Mouse (Mus musculus) intestine, embryonic 14.5 days (tissue): ENCODE measurements around the gene C130050O18Rik. TPM values are rescaled to one million over a fixed set of nuclear protein-coding genes. Genes with fewer than 3 reads are reported as not detected.

Experiments used
- ATAC-seq: fragments of 200-750 bp; cut with Nextera tagmentation; replicated peaks from 2 replicates; pipeline ENCODE4 v1.8.0; 2017; ENCODE audit warnings: low read depth, moderate number of reproducible peaks, moderate TSS enrichment, moderate library complexity; ENCODE audit not compliant: low FRiP score, low TSS enrichment
- DNase-seq: peaks from one replicate; pipeline ENCODE4 v3.0.0-alpha.2; 2018; ENCODE audit warnings: low spot score
- H3K27ac ChIP-seq: fragments of 300-500 bp; sonication (generic); 2 replicates; pipeline ENCODE4 v1.5.1; 2014; ENCODE audit warnings: low read depth, mild to moderate bottlenecking, control low read depth
- H3K27me3 ChIP-seq: fragments of 300-500 bp; sonication (generic); replicated peaks from 2 replicates; pipeline ENCODE4 v1.6.1; 2014; ENCODE audit warnings: low read length, control low read depth; ENCODE audit not compliant: control insufficient read depth, insufficient read depth
- H3K36me3 ChIP-seq: fragments of 300-500 bp; sonication (generic); 2 replicates; pipeline ENCODE4 v1.6.1; 2014; ENCODE audit warnings: low read length, control low read depth; ENCODE audit not compliant: control insufficient read depth, insufficient read depth
- H3K4me1 ChIP-seq: fragments of 300-500 bp; sonication (generic); replicated peaks from 2 replicates; pipeline ENCODE4 v1.6.1; 2014; ENCODE audit warnings: low read length, control low read depth, mixed read lengths; ENCODE audit not compliant: control insufficient read depth, insufficient read depth
- H3K4me2 ChIP-seq: fragments of 300-500 bp; sonication (generic); 2 replicates; pipeline ENCODE4 v1.6.1; 2014; ENCODE audit warnings: low read length
- H3K4me3 ChIP-seq: fragments of 300-500 bp; sonication (generic); 2 replicates; pipeline ENCODE4 v1.5.1; 2014; ENCODE audit warnings: low read depth, low read length, control low read depth, mixed read lengths
- H3K9ac ChIP-seq: fragments of 300-500 bp; sonication (generic); 2 replicates; pipeline ENCODE4 v1.6.1; 2014; ENCODE audit warnings: mild to moderate bottlenecking, low read length
- H3K9me3 ChIP-seq: fragments of 300-500 bp; sonication (generic); 2 replicates; pipeline ENCODE4 v1.6.1; 2016; ENCODE audit warnings: low read length, control low read depth; ENCODE audit not compliant: control insufficient read depth
- WGBS: fragments of 180-500 bp; shearing (Covaris S2); extraction: QIAGEN DNeasy Blood & Tissue Kit; methylation state at CpG from one replicate; pipeline ENCODE4 v1.1.7; 2014; 5-methylcytosine and 5-hydroxymethylcytosine counted together
- polyA plus RNA-seq: library from polyadenylated mRNA; unstranded; fragments of >200 nt; fragmentation: Nextera tagmentation; extraction: Ambion mirVana; gene quantifications from 2 replicates; pipeline ENCODE4 v1.2.1, GENCODE M21; 2014

Gene C130050O18Rik
- polyA plus RNA-seq, 1 experiment from 2014 or later: 1.3 TPM

DNA sequence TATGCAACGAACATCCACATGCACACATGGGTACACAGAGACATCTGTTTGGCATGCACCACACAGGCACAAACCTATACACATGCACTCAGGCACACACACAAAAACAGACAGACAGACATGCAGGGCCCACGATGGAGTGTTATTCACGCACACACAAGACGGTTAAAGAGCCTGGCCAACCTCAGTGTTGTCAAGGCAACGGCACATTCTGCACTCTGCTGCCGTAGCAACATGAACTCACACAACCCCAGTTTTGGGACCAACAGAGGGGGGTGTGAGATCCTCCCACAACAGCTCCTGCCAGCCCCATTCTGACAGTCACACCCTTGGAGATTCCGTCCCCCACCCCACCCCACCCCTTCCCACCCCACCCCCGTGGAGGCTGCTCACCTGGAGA lies 29.9 kb downstream of the C130050O18Rik start:
- ATAC-seq (no peak), DNase-seq (no peak)
- Histone ChIP-seq H3K4me3 (no peak overlapping the region), H3K9me3 (no peaks in the 10 kb centered on the region), H3K9ac (no peak overlapping the region), H3K27me3 (no peaks in the 10 kb centered on the region), H3K36me3 (no peaks in the 10 kb centered on the region), H3K4me2 (no peak overlapping the region), H3K4me1 (peaks cover 5% of the 10 kb centered on the region; the same call in 1 of the 2 replicates), H3K27ac (no peak overlapping the region)
- 46% methylated on average over 8 of the region's 8 CpGs for WGBS

DNA sequence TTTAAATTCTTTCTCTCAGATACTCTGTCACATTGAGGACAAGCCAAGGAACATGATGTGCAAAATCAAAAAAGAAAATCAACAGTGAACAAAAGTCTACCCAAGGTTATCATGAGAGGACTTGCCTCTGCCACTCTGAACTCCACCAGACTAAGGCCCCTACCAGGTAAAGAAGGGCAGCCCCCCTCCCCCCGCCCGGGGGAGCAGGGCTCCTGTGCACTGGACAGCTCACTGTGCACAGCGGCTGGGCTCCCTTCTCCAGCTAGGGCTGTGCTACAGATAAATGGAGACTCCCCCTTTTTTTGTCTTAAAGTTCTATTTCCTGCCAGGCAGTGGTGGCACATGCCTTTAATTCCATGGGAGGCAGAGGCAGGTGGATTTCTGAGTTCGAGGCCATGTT lies 32.7 kb downstream of the C130050O18Rik start:
- Histone ChIP-seq H3K9me3 (no peaks in the 10 kb centered on the region), H3K4me3 (no peak overlapping the region), H3K9ac (no peak overlapping the region), H3K27me3 (no peaks in the 10 kb centered on the region), H3K4me2 (no peak overlapping the region), H3K36me3 (no peaks in the 10 kb centered on the region), H3K27ac (no peak overlapping the region), H3K4me1 (no peaks in the 10 kb centered on the region)
- 94% methylated on average over 4 of the region's 4 CpGs for WGBS
- DNase-seq (no peak), ATAC-seq (no peak)

DNA sequence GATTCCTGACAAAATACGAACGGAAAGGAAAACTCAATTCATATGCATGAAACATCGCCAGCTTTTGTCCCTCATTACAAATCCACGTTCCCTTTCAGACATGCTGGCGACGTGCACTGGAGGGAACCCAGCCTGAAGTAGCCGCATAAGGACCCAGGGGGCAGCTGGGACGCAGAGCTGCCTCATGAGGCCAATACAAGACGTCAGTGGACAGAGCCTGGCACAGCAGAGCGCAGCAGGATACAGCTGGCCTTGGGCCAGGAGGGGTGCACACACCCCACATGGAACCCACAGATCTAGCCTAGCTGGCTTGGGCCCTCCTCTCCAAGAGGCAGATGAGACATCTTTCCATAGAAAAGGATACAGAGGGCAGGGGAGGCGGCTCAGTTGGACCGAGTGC lies 33.4 kb downstream of the C130050O18Rik start:
- H3K4me1 ChIP-seq: no peaks in the 10 kb centered on the region
- DNase-seq (no peak), ATAC-seq (no peak)
- H3K36me3 ChIP-seq: no peaks in the 10 kb centered on the region
- H3K9ac ChIP-seq: no peak overlapping the region
- no peaks in the 10 kb centered on the region for H3K9me3 ChIP-seq
- no peak overlapping the region for H3K4me3 ChIP-seq
- whole genome bisulfite sequencing: 87% methylated on average over 12 of the region's 12 CpGs
- H3K27me3 ChIP-seq: no peaks in the 10 kb centered on the region
- H3K4me2 ChIP-seq: no peak overlapping the region
- no peak overlapping the region for H3K27ac ChIP-seq

DNA sequence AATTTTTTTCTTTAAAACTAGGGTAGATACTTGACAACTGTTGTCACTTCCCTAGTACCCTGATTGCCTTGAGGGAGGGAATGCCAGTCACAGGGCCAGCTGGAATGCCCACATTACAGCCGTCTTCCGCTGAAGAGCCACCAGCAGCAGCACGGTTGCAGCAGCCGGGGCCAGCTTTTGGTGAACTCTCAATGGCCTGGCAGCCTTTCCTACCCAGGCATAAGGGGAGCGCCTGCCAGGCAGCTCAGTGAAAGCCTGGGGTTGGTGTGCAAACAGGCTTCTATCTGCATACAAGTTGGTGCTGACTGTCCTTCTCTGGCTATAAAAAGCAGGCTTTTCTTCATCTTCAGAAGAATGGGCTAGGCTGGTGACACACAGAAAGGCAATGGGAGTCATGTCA lies 35.4 kb downstream of the C130050O18Rik start:
- H3K27ac ChIP-seq: no peak overlapping the region
- no peak overlapping the region for H3K4me3 ChIP-seq
- ATAC-seq (no peak), DNase-seq (no peak)
- H3K4me1 ChIP-seq: no peaks in the 10 kb centered on the region
- WGBS: 89% methylated on average over 5 of the region's 5 CpGs
- H3K27me3 ChIP-seq: no peaks in the 10 kb centered on the region
- no peak overlapping the region for H3K4me2 ChIP-seq
- H3K9ac ChIP-seq: no peak overlapping the region
- H3K36me3 ChIP-seq: no peaks in the 10 kb centered on the region
- no peaks in the 10 kb centered on the region for H3K9me3 ChIP-seq

DNA sequence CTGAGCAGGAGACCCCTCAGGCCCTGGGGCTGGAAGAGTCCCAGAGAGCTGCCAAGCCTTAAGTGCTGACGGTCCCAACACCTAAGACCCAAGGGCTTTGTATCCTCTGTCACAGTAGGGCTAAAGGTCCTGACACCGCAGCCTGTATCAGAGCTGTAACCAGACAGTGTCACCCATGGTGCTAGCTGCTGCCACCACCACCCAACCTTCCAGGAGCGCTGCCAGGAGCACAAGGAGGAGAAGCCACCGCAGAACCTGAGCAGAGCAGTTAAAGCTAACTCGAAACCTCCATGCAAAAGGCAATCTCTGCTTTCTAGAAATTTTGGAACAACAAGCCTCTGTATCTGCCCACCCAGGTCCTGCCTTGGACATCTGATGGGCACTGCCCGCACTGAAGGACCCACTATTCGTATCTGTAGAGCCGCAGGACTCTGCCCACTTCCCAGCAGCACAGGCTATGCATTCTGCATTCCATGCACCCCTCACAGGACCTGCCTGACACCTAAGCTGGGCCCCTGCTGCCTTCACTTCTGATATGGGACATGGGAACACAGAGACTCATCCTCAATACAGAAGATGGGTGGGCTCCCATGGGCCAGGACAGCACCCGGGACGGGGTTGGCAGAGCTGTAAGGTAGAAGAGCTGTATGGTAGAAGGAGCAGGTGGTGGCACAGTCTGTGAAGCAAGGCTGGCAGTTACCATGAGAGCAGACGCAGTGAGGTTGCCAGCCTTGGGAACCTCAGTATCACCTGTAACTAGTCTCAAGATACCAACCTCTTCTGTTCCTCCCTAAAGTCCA lies 36.0 kb downstream of the C130050O18Rik start:
- Histone ChIP-seq H3K36me3 (no peaks in the 10 kb centered on the region), H3K9ac (no peak overlapping the region), H3K27me3 (no peaks in the 10 kb centered on the region), H3K9me3 (no peaks in the 10 kb centered on the region), H3K4me3 (no peak overlapping the region), H3K27ac (no peak overlapping the region), H3K4me1 (no peaks in the 10 kb centered on the region), H3K4me2 (no peak overlapping the region)
- 91% methylated on average over 11 of the region's 11 CpGs for WGBS
- DNase-seq: no peak
- ATAC-seq: no peak

DNA sequence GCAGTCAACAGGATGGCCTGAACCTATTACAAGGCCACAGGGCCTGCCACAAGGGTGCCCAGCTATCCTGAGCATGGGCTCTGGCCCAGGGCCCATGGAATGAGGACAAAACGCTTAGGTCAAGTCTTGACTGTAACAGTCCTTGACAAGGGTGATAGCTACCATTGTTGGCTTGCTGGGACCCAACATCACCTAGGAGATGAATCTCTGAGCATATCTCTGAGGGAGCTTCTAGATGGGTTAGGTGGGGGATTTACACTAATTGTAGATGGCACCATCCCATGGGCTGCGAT lies 36.6 kb downstream of the C130050O18Rik start:
- 96% methylated on average over 2 of the region's 2 CpGs for WGBS
- ATAC-seq: no peak
- DNase-seq: no peak

DNA sequence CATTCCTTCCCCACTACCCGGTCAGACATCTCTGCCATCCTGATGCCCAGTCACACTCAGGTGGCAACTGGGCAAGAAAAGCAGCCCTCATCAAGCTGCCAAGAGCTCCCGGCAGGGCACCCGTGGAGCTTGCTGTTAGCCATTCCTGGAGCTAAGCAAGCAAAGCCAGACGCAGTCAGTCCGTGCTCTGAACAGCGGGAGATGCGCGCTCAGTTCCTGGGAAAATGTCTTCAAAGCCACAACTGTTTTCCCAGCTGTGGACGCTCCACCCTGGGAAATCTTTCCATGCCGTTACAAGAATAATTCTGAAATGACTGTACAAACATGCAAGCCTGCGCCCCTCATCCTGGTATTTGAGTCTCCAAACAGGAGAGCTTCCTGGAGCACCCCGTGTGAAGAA lies 37.3 kb downstream of the C130050O18Rik start:
- Histone ChIP-seq H3K4me2 (no peak overlapping the region), H3K4me1 (no peaks in the 10 kb centered on the region), H3K9ac (no peak overlapping the region), H3K36me3 (no peaks in the 10 kb centered on the region), H3K27me3 (no peaks in the 10 kb centered on the region), H3K4me3 (no peak overlapping the region), H3K27ac (no peak overlapping the region), H3K9me3 (no peaks in the 10 kb centered on the region)
- WGBS: 83% methylated on average over 12 of the region's 12 CpGs
- ATAC-seq (no peak), DNase-seq (no peak)

More for the DNA sequence above, 36.6 kb downstream of the C130050O18Rik start:
- Histone ChIP-seq H3K9ac (no peak overlapping the region), H3K36me3 (no peaks in the 10 kb centered on the region), H3K4me1 (no peaks in the 10 kb centered on the region), H3K4me3 (no peak overlapping the region), H3K27me3 (no peaks in the 10 kb centered on the region), H3K4me2 (no peak overlapping the region), H3K27ac (no peak overlapping the region), H3K9me3 (no peaks in the 10 kb centered on the region)

DNA sequence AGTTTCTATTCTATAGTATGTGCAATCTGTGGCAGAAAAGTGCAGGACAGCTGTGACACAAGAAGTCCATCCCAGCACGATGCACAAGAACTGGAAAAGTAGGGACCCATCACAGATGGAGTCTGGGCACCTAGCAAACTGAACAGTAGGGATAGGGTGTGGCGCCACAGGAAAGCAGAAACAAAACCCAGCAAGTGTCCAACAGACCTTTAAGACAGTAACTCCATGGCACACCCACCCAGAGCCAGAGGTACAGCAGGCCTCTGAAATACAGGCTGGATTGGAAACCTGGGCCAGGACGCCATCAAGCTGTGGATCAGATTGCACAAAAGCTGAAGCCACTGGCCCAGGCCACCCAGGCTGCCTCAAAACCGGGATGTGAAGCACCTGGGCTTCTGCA lies 37.9 kb downstream of the C130050O18Rik start:
- H3K4me2 ChIP-seq: no peak overlapping the region
- no peak overlapping the region for H3K4me3 ChIP-seq
- H3K36me3 ChIP-seq: no peaks in the 10 kb centered on the region
- ATAC-seq (no peak), DNase-seq (no peak)
- no peaks in the 10 kb centered on the region for H3K4me1 ChIP-seq
- H3K9ac ChIP-seq: no peak overlapping the region
- WGBS: 75% methylated on average over 4 of the region's 4 CpGs
- no peaks in the 10 kb centered on the region for H3K27me3 ChIP-seq
- H3K27ac ChIP-seq: no peak overlapping the region
- no peaks in the 10 kb centered on the region for H3K9me3 ChIP-seq

DNA sequence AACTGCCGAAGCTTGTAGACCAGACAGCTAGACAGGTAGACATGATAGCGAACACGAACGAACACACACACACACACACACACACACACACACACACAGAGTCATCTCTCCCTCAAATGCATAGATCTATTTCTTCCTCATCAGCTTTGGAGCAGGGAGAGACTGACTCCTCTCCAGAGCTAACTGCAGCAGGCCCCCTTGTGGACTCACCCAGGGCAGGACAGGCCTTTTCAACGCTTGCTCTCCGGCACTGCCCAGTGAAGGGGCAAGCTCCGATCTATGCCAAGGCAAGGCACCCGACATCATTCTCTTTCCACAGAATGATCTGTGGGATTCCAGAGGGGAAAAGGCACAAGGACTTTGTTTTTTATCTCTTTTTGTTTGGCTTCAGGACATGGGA lies 40.2 kb downstream of the C130050O18Rik start:
- H3K4me1 ChIP-seq: peaks cover 11% of the 10 kb centered on the region
- 84% methylated on average over 8 of the region's 8 CpGs for WGBS
- H3K9ac ChIP-seq: no peak overlapping the region
- H3K4me2 ChIP-seq: no peak overlapping the region
- no peaks in the 10 kb centered on the region for H3K9me3 ChIP-seq
- no peak overlapping the region for H3K4me3 ChIP-seq
- no peaks in the 10 kb centered on the region for H3K27me3 ChIP-seq
- ATAC-seq (no peak), DNase-seq (no peak)
- H3K27ac ChIP-seq: no peak overlapping the region
- H3K36me3 ChIP-seq: no peaks in the 10 kb centered on the region
